Mouse (Mus musculus): ENCODE data around the gene Gm30737. TPM values are rescaled to one million over a fixed set of nuclear protein-coding genes. Genes with fewer than 3 reads are reported as not detected.

Gm30737 gene
- not detected in 2 replicates for polyA plus RNA-seq (2012; rRNA removed)

DNA sequence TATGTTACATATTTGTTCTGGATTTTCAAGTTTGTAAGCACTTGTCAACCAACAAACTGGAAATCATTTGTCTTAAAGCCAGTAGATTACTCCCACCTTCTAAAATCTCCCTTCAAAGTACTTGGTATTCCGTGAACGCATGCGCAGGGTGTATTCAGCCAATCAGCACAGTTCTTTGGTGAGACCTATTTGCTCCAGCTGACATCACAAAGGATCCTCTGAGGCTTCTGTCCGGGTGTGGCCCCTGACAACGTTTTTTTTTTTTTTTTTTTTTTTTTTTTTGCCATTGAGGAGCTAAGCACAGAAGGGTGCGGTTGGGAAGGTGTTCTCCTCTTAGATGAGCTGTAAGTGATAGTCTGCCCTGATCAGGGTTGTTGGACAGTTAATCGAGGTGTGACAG, at the start of gene Gm30737:
TSS of gene Gm30737 (plus strand) at position 301 of the 400 bp plus-strand sequence.

